Mouse (Mus musculus) layer of hippocampus, adult 18-20 months (tissue): ENCODE measurements at regions not wholly inside any gene's neighbourhood (a gene's known extent, or its start where the extent isn't known, plus 50 kb on each side); places are given as distances from the start of the nearest gene placed in this dataset.
"Not testable (repeated sequence)": the region's sequence is repeated elsewhere in the genome, so short reads cannot be mapped to it uniquely, and the experiment has no call there.

ENCODE experiments used
- DNase-seq, 2 experiments: peaks; one replicate each; pipeline ENCODE4 v3.0.0; 2022; ENCODE audit warnings: low spot score in 2 of 2

DNA sequence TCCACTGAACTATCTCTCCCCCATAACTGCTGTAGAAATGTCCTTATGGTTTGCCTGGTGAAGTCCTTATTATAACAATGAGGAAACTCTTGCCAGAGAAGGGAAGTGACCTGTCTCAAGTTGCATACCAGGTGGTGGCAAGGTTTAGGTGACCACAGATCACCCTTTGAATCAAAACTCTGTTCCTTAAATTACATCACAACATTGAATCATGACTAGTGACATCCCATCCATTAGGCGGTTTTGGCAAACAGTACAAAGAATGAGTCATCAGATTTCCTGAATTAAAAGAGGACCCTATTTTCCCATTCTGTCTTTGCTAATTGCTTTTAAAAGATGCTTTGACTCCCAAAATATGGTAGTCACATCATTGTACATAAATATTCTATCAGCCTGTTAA lies 168.5 kb upstream of the Pgr start:
- peak in 1 of 2 experiments; percentile 19 for DNase-seq

DNA sequence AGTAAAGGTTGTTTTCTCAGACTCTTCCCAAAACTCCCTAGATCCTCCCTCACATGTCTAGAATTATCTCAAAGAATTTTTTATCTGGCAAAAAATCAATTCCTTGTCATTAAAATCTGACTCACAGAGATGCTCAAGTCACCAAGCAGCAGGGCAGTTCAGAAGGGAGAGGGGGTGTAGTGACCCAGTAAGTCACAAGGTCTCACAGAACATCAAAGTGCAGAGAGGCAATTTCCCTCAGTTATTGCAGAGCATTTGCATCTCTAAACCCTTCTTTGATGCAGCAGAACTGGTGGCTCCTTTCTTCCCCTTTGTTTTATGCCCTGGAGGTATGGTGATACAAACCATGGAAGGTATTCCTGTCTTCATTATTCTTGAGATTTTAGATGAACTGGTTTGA lies 166.1 kb upstream of the Pgr start:
- DNase-seq: no peak

GRCm38 (mm10) chr9:8740190-8740589 lies 159.4 kb upstream of the Pgr start:
- no peak for DNase-seq

GRCm38 (mm10) chr9:8749878-8750277 lies 149.8 kb upstream of the Pgr start:
- no peak for DNase-seq

DNA sequence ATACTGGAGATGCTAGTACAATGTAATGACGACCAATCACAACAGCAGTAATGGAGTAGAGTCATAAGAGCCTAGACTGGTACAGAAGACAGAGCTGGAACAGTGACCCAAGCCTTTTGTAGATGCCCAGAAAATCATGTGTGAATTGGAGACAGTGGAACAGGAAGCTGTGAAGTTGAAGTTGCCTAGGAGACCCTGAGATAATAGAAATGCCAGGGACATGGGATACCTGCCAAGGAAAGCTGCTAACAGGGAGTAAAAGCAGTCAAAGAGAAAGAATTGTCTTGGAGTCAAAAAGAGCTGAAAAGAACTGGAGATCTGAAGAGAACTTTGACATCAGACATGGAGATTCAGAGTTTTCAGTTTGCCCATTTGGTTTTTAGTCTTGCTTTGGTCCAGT lies 138.8 kb upstream of the Pgr start:
- no peak for DNase-seq

GRCm38 (mm10) chr9:8769398-8769797 lies 130.2 kb upstream of the Pgr start:
- DNase-seq: not testable (repeated sequence)

DNA sequence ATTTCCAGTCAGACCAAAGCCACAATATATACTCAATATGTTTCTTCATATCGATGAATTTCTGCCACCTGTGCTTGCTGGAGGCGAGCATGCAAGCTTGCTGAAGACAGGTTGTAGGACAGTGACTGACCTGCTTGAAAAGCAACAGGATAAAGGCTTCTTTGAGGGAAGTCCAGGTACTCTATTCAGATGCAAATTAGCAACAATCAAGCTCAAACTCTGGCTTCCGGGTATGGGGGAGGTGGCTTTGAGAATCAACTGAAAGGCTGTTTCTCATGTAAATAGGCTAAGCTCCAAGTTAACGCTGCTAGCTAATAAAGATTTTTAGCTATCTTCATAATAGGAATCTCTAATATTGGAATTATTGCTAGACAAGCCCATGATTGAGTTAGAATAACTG lies 129.6 kb upstream of the Pgr start:
- DNase-seq: no peak

DNA sequence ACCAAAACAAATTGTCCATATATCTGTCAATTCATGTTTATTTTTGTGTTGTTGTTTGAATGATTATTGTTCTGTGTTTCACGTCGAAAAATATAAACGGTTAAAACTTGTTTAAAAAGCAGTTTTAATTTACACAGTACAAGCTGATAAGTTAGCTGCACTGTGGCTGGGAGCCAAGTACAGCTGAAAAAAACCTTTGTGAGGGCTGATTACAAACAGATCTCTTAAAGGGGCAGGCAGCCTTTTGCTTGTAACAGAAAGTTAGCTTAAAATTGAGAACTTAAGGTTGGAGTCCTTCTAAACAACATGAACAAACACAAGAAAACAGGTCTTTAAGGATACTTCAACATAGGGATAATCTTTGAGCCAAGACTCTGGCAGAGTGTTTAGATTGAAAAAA lies 118.3 kb upstream of the Pgr start:
- not testable (repeated sequence) for DNase-seq

DNA sequence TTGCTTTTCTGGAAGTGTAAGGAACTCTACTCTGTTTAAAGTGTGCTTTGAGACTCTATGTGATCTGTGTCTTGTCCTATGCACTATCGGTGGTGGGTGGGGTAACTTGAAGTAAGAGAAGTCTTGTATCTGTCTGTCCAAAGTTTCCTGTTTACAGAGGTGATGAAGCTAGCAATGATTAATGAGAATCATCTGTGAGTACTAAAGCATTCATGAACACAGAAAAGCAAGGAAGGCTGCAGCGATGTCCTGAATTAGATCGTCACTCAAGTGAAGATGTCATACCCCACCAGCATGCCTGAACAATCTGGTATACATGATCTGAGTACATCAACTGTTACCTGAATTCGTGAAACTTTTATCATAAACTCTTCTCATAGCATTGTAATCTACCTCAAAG lies 85.4 kb upstream of the Pgr start:
- no peak for DNase-seq

- DNase-seq: no peak
These were observed 75.8 kb upstream of the Pgr start for GRCm38 (mm10) chr9:8823719-8824371.

GRCm38 (mm10) chr9:8832150-8832549 lies 67.5 kb upstream of the Pgr start:
- DNase-seq: no peak

DNA sequence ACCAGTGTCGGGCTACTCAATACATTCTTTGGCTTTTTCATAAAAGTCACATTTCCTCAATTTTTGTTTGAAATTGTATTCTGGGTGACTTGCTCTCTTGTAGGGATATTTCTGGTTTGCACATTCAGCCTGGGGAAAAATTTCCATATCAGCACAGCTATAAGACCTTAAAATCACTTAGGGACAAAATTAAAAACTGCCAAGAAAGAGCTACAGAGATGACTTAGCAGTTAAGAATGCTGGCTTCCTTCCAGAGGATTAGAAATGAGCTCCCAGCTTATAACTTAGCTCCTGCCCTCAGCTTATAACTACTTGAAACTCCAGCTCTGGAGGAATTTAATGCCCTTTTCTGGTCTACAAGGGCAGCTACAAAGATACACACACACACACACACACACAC lies 62.6 kb upstream of the Pgr start:
- DNase-seq: no peak

GRCm38 (mm10) chr9:8838356-8838755 lies 61.3 kb upstream of the Pgr start:
- DNase-seq: no peak

DNA sequence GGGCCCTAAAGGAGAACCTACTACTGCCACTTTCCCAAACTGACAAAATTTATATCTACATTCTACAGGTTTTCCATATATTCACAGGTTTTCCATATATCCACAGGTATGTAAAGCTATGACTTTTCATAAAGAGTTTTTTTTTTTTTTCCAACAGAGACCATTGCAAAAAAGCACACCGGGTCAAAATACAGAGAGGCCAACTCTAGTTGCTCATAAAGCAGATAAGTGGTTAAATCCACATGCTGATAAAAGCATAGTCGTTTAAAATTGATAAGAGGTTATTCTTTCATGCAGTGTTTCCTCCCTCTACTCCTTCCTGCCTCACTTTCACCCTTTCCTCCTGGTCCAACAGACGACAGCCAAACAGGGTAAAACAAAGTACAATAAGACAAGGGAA lies 60.7 kb upstream of the Pgr start:
- DNase-seq: no peak
